Comparison of ENCODE assay signal across 12 mouse cellular contexts in genomic region chr4:126739966-126740676, GRCm38 (mm10). TPM values are rescaled to one million over a fixed set of nuclear protein-coding genes. Genes with fewer than 3 reads are reported as not detected.
A peak's percentile ranks its signal among the peaks of the same experiment; 100 is the strongest.
DNase-seq lines count a peak whose midpoint lies in the region; ATAC-seq and TF ChIP-seq lines count a peak whose summit lies in the region.
"Had no signal": no experiment of that assay in that cellular context is flagged by ENCODE, and none has a peak within 500 bp of the region (broad histone marks: within the 10 kb centered on the region; RNA-seq: fewer than 3 reads in every experiment).

No protein-coding gene starts in this region.

- DNase-seq in kidney, adult 2 months = no peak
- no peak for DNase-seq in kidney, adult 18-20 months
- DNase-seq in A20 (ENCODE audit: low read depth, low spot score) (peak; percentile 23), ES-CJ7 (ENCODE audit: low read depth, low spot score) (peak; percentile 88)
- DNase-seq in induced T-regulatory cell, adult 2 months (ENCODE audit: low read depth) = peak; percentile 43
- no peak for DNase-seq in right cerebral cortex, postnatal 36 days (ENCODE audit: low spot score in 2 of 2)
- DNase-seq: cerebellum, adult 11-12 months; layer of hippocampus, postnatal 36 days; lung, adult 18-20 months had no signal

- H3K4me1 ChIP-seq in kidney, adult 2 months (ENCODE audit: control insufficient read depth, insufficient read depth, low read length) = no peaks in the 10 kb centered on the region
- peaks cover 13% of the 10 kb centered on the region; the same call in 1 of the 2 replicates for H3K4me1 ChIP-seq in kidney, embryonic 16.5 days (ENCODE audit: insufficient read depth, low read length)

- no peak overlapping the region for H3K4me2 ChIP-seq in kidney, embryonic 16.5 days (replicated peaks; ENCODE audit: low read depth, low read length)

- H3K9ac ChIP-seq in kidney, embryonic 16.5 days (replicated peaks; ENCODE audit: low read length) = no peak overlapping the region

- H3K27me3 ChIP-seq in kidney, adult 2 months (replicated peaks; ENCODE audit: control insufficient read depth, insufficient read depth, low read length) = peaks cover 3% of the 10 kb centered on the region
- peaks cover 47% of the 10 kb centered on the region for H3K27me3 ChIP-seq in kidney, embryonic 16.5 days (ENCODE audit: insufficient read depth, low read length)

- H3K36me3 ChIP-seq in kidney, adult 2 months (ENCODE audit: control insufficient read depth, insufficient read depth, low read length) = no peaks in the 10 kb centered on the region
- peaks cover 11% of the 10 kb centered on the region for H3K36me3 ChIP-seq in kidney, embryonic 16.5 days (ENCODE audit: insufficient read depth, low read length)

- no peak overlapping the region for H3K27ac ChIP-seq in kidney, adult 2 months (ENCODE audit: insufficient read depth, low read depth, low read length)
- H3K27ac ChIP-seq in kidney, embryonic 16.5 days (ENCODE audit: low read length) = no peak overlapping the region

- peak; percentile 34 for TF ChIP-seq CTCF in kidney, adult 2 months (conservative IDR thresholded peaks at IDR 0.05; ENCODE audit: insufficient read depth, insufficient read length, low read depth, low read length)

- no peak for TF ChIP-seq POLR2A in kidney, adult 2 months (IDR thresholded peaks at IDR 0.05; ENCODE audit: low read depth, low read length)

- 31% methylated on average over 10 of the region's 10 CpGs for WGBS in kidney, adult 2 months
- WGBS in kidney, embryonic 16.5 days = 24% methylated on average over 10 of the region's 10 CpGs

- H3K9me3 ChIP-seq in kidney, embryonic 16.5 days (ENCODE audit: low read length) = no peaks in the 10 kb centered on the region

- no peak for ATAC-seq in kidney, embryonic 16.5 days (ENCODE audit: low FRiP score, low TSS enrichment)

- no peak overlapping the region for H3K4me3 ChIP-seq in kidney, adult 2 months (ENCODE audit: insufficient read depth, low read depth, low read length)
- H3K4me3 ChIP-seq in kidney, embryonic 16.5 days (ENCODE audit: low read length) = no peak overlapping the region

RNA-seq across cellular contexts. Expression of gene Tfap2e, which starts 4.1 kb away (rescaled TPM):
- polyA plus RNA-seq in kidney, adult 2 months (2012; rRNA removed) = not detected in 2 replicates
- polyA plus RNA-seq in kidney, embryonic 16.5 days (2015; fragmentation: Nextera tagmentation; extraction: Ambion mirVana) = not detected in 2 replicates
- polyA plus RNA-seq: gonadal fat pad, adult 2 months; urinary bladder, adult 2 months had no signal

RNA-seq across cellular contexts. Expression of gene Ncdn, which starts 13.1 kb away (rescaled TPM):
- 26.0 and 27.7 TPM in 2 replicates for polyA plus RNA-seq in kidney, adult 2 months (2012; rRNA removed)
- polyA plus RNA-seq in kidney, embryonic 16.5 days (2015; fragmentation: Nextera tagmentation; extraction: Ambion mirVana) = 28.8 and 33.0 TPM in 2 replicates

RNA-seq across cellular contexts. Expression of gene AU040320, which starts 13.2 kb away (rescaled TPM):
- polyA plus RNA-seq in kidney, adult 2 months (2012; rRNA removed) = 55.4 and 56.6 TPM in 2 replicates
- polyA plus RNA-seq in kidney, embryonic 16.5 days (2015; fragmentation: Nextera tagmentation; extraction: Ambion mirVana) = 25.4 and 25.6 TPM in 2 replicates

Comparison
In these comparisons a context has a peak if more than half of its experiments do, and no peak if none do; other contexts are left out.
1. DNase-seq: peak in A20 (single experiment), ES-CJ7 (single experiment) and induced T-regulatory cell, adult 2 months (single experiment); none in kidney, adult 2 months (single experiment), kidney, adult 18-20 months (single experiment) and right cerebral cortex, postnatal 36 days (0 of 2).